Mouse (Mus musculus) B cell, adult (primary cell): ENCODE data around the gene Gm44790. TPM values are rescaled to one million over a fixed set of nuclear protein-coding genes. Genes with fewer than 3 reads are reported as not detected.

ENCODE experiments used
- total RNA-seq: library from RNA; stranded (reverse); gene quantifications from 4 replicates; pipeline ENCODE4 v1.2.4, GENCODE M21; 2023; ENCODE audit not compliant: inconsistent age

The Gm44790 gene
- total RNA-seq, result 0.81 TPM in 1 of 4 replicates, not detected in the others

DNA sequence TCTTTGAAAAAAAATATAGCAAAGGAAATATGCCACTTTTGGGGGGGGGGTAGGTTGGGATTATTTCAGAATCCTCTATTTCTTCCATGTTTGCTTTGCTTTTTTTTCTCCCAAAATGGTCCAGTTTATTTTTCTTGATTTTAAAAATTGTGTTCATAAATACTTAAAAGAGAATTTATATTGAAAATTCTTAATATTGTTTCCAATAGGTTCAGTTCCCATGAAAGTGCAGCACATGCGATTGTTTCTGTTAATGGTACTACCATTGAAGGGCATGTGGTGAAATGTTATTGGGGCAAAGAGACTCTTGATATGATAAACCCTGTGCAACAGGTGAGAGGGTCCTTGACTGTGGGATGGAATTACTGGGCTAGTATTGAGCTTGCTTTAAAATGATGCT lies at the start of gene Gm44790:
Gm44790 (plus strand) TSS at position 301 of the 400 bp plus-strand sequence.

DNA sequence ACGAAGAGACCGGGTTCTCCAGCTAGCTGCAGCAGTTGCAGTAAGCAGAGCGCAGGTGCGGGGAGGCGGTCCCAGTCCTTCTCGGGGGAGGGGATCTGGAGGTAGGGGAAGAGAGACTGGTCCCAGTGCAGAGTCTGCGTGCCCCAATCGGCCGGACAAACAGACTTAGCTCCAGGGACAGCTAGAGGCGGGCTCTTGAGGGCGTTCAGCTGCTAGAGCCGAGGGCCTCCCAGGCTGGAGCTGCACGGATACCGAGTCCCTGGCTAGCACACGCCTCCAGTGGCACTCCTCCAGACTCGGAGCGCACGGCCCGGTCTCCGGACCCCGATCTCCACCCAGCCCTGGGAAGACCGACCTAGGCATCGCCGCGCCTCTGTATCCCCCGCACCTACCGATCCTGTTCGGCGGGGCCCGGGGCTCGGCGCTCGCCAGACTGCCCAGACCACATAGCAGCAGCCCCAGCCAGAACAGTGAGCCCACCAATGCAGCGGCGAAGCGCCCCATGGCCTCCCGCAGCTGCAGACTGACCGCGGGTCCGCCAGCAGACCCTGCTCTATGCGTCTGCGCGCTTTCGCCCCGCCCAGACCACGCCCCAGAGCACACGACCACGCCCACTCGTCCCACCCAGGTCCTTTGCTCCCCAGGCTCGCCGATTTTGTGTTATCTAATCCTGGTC lies 29.7 kb upstream of the Gm44790 start, which contains the start of gene Pcyox1:
Pcyox1 (minus strand) TSS at position 574 of the 676 bp plus-strand sequence.

DNA sequence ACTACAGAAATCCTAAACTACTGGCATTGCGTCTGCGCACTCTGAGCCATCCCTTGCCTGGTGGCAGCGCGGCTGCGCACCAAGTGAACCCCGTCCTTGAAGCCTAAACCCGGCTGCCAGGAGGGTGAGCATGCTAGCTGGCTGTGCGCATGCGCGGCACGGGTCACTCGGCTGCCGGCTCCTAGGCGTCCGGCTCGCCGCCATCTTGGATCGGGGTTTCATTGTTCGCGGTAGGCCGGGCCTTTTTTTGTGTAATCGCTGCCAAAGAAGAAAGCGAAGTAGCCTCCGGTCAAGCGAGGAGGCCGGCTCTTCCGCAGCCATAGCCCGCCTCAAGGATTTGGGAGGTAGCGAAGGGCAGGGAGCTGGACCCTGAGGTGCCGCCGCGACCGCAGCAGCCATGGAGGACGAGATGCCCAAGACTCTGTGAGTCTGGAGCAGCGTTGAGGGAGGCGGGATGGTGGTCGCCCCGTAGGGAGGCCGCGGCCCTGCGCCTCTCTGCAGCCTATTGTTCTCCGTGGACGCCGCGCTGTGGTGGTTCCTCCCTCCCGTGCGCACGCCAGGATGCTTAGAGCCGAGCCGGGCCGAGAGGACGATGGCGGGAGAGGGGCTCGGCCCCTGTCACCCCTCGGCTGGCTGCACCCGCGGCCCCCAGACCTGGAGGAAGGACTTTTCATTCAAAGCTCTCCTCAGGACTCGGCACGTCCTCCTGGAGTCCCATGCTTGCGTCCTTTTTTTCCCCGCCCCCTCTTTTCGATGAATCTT lies 22.2 kb upstream of the Gm44790 start, which contains the start of gene Tia1:
Tia1 (plus strand) TSS at position 120 of the 762 bp plus-strand sequence.

DNA sequence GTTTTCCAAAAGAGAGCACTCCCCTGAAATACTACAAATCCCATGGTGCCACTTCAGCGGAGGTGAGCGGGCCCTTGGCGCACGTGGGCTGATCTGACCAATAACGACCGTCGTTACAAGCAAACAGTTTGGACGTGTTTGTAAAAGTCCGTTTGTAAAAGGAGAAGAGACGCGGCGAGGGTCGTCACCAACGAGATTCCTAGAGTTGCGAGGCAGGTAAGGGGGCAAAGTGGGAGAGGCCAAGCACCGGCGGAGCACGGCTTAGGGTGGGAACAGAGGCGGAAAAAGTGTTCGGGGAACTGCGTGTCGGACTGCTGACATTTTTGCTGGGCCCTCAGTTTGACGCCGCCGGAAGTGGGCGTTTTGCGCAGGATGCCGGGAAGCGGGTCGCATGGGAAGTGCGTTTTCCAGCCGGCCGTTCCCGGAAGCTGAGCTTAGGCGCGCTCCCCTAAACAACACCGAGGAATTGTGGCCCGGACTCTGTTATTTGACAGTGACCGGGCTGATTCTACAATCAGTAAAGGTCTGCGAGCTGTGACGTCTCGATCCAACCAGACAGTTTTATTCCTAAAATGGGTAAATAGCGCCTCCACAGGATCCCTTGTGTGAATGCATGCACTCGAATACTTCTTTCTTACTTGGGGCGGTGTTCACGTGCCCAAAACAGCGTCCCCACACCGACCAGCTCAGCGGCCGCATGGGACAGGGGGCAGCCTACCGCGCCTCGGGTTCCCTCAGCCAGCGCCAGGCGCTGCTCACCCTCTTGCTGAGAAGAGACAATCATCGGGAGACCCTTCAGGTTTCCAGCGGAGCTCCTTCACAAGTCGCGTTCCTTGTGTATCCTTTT lies 12.0 kb downstream of the Gm44790 start, which contains the start of gene C87436:
C87436 (plus strand) TSS at position 103 of the 847 bp plus-strand sequence.

Other genes with a start within 250 kb of the Gm44790 start
- gene Tgfa, start 231.4 kb upstream of the Gm44790 start, total RNA-seq, result 0.74 to 1.8 TPM (median 1.3 TPM) in 4 replicates
- gene Fam136a, start 61.0 kb upstream of the Gm44790 start, total RNA-seq, result 18.2 to 27.1 TPM (median 21.3 TPM) in 4 replicates
- 213 to 237 TPM (median 222 TPM) in 4 replicates for gene Snrpg, start 55.4 kb upstream of the Gm44790 start, total RNA-seq
- 10.5 to 14.2 TPM (median 11.1 TPM) in 4 replicates for gene Pcyox1, start 29.5 kb upstream of the Gm44790 start, total RNA-seq
- 103 to 113 TPM (median 107 TPM) in 4 replicates for gene Tia1, start 22.4 kb upstream of the Gm44790 start, total RNA-seq
- gene C87436, start 11.7 kb downstream of the Gm44790 start, total RNA-seq, result 55.8 to 62.1 TPM (median 57.9 TPM) in 4 replicates
- gene Pcbp1, start 99.7 kb downstream of the Gm44790 start, total RNA-seq, result 198 to 209 TPM (median 206 TPM) in 4 replicates
- gene Asprv1, start 201.5 kb downstream of the Gm44790 start, total RNA-seq, result not detected in 4 replicates
- gene Mxd1, start 242.5 kb downstream of the Gm44790 start, total RNA-seq, result 15.7 to 26.1 TPM (median 20.0 TPM) in 4 replicates